Mouse (Mus musculus) left cerebral cortex, adult 8-10 months (tissue): ENCODE results near the gene Lilra5. TPM values are rescaled to one million over a fixed set of nuclear protein-coding genes. Genes with fewer than 3 reads are reported as not detected.
"Not testable (repeated sequence)": the region's sequence is repeated elsewhere in the genome, so short reads cannot be mapped to it uniquely, and the experiment has no call there.

Experiments used
- DNase-seq, 2 experiments: peaks; one replicate each; pipeline ENCODE4 v3.0.0; 2022; ENCODE audit warnings: low spot score in 2 of 2
- total RNA-seq, 4 experiments: library from RNA; stranded (reverse); gene quantifications; 2 replicates each; pipeline ENCODE4 v1.2.4; 2022

Lilra5 gene
- total RNA-seq, result under 1 TPM in 1 of 4 experiments, not detected in 3; 0.17 TPM

- no peak for DNase-seq
Measured at GRCm38 (mm10) chr7:4237454-4237853, at the start of gene Lilra5. Gene Lilra5, plus strand, starts transcription at chr7:4237754.

- DNase-seq, result no peak
Measured at GRCm38 (mm10) chr7:4207126-4207525, 30.4 kb upstream of the Lilra5 start.

GRCm38 (mm10) chr7:4208626-4209025, 28.9 kb upstream of the Lilra5 start:
- DNase-seq, result no peak

- not testable (repeated sequence) for DNase-seq
Measured at GRCm38 (mm10) chr7:4213436-4213835, 24.1 kb upstream of the Lilra5 start.

GRCm38 (mm10) chr7:4215396-4215795, 22.2 kb upstream of the Lilra5 start:
- DNase-seq, result no peak

GRCm38 (mm10) chr7:4215805-4216204, 21.7 kb upstream of the Lilra5 start:
- DNase-seq, result no peak

GRCm38 (mm10) chr7:4235536-4235935, 2.0 kb upstream of the Lilra5 start:
- no peak for DNase-seq

GRCm38 (mm10) chr7:4239038-4239721, 1.6 kb downstream of the Lilra5 start:
- DNase-seq, result no peak

- DNase-seq, result not testable (repeated sequence)
Measured at GRCm38 (mm10) chr7:4251211-4251610, 13.7 kb downstream of the Lilra5 start.

GRCm38 (mm10) chr7:4256060-4256459, 18.5 kb downstream of the Lilra5 start:
- not testable (repeated sequence) for DNase-seq

GRCm38 (mm10) chr7:4260521-4260920, 23.0 kb downstream of the Lilra5 start:
- DNase-seq, result not testable (repeated sequence)

GRCm38 (mm10) chr7:4272106-4272505, 34.6 kb downstream of the Lilra5 start:
- DNase-seq, result not testable (repeated sequence)

- DNase-seq, result not testable (repeated sequence)
Measured at GRCm38 (mm10) chr7:4273874-4274273, 36.3 kb downstream of the Lilra5 start.

GRCm38 (mm10) chr7:4275500-4275899, 37.9 kb downstream of the Lilra5 start:
- DNase-seq, result not testable (repeated sequence)

- DNase-seq, result no peak
Measured at GRCm38 (mm10) chr7:4292638-4293037, 55.1 kb downstream of the Lilra5 start.

Other genes starting within 250 kb of the Lilra5 start
- 10 to 100 TPM in 2 of 4 experiments, 1 to 10 TPM in 2; 7.7 to 18.9 (median 13.3) TPM for gene Lair1, start 174.6 kb upstream of the Lilra5 start, total RNA-seq
- gene Ttyh1, start 118.3 kb upstream of the Lilra5 start, total RNA-seq, result 100 to 1,000 TPM; 584 to 624 (median 589) TPM
- gene Leng8, start 100.7 kb upstream of the Lilra5 start, total RNA-seq, result 100 to 1,000 TPM; 137 to 159 (median 152) TPM
- gene Leng9, start 87.4 kb upstream of the Lilra5 start, total RNA-seq, result 1 to 10 TPM; 5.4 to 7.1 (median 6.5) TPM
- 1 to 10 TPM; 1.0 to 2.3 (median 1.6) TPM for gene Cdc42ep5, start 72.9 kb upstream of the Lilra5 start, total RNA-seq
- not detected for gene Ncr1, start 100.0 kb downstream of the Lilra5 start, total RNA-seq
- gene Gp6, start 160.0 kb downstream of the Lilra5 start, total RNA-seq, result not detected
- gene Rdh13, start 207.9 kb downstream of the Lilra5 start, total RNA-seq, result 10 to 100 TPM; 27.5 to 29.5 (median 27.8) TPM
- gene Eps8l1, start 222.9 kb downstream of the Lilra5 start, total RNA-seq, result 1 to 10 TPM; 1.5 to 3.6 (median 2.9) TPM